Mouse (Mus musculus) thymus, adult 2 months (tissue): Measurements from ENCODE around the gene Zcchc13.

Source experiments
- CTCF ChIP-seq: fragments of 200-500 bp; IDR thresholded peaks from 2 replicates; pipeline ENCODE4 v1.5.1; 2012; ENCODE audit warnings: mild to moderate bottlenecking, control low read depth, low read length, moderate library complexity, borderline replicate concordance; ENCODE audit not compliant: control insufficient read depth, poor library complexity, insufficient read depth; ENCODE audit errors: extremely low read depth
- POLR2A ChIP-seq: fragments of 200-500 bp; IDR thresholded peaks from 2 replicates; pipeline ENCODE4 v1.6.1; 2012; ENCODE audit warnings: mild to moderate bottlenecking, low read length, control low read depth, moderate library complexity; ENCODE audit not compliant: control insufficient read depth, poor library complexity, insufficient read depth; ENCODE audit errors: extremely low read depth

GRCm38 (mm10) chrX:103673761-103674160, 43.4 kb downstream of the Zcchc13 start:
- TF ChIP-seq POLR2A (no peak), CTCF (no peak)
